Mouse (Mus musculus): ENCODE measurements at regions not wholly inside any gene's neighbourhood (a gene's known extent, or its start where the extent isn't known, plus 50 kb on each side); places are given as distances from the start of the nearest gene placed in this dataset.

DNA sequence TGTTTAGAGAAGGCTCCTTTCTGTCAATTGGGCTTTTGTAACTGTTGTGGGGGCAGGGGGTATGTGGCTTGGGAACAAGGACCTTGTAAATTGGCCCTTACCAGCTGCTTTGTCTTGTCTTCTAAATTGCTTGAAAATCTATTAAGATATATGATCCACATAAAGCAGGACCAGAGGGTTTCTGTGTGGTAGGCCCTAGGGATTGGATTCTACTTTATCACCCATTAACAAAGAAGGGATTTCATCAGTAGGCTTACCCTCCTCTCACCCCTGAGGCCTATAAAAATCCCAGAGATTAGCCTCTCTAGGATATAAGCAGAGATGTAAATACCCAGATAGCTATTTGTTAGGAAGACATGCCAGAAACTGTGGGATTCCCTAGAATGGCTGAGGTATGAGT is 132.3 kb upstream of the Chl1 start:
- Histone ChIP-seq H3K4me1 (replicated peaks; ENCODE audit: control insufficient read depth, insufficient read depth) (no peaks in the 10 kb centered on the region), H3K4me2 (replicated peaks; ENCODE audit: low read depth) (no peak overlapping the region), H3K36me3 (ENCODE audit: control insufficient read depth, insufficient read depth, low read length) (no peaks in the 10 kb centered on the region), H3K9me3 (ENCODE audit: control insufficient read depth, low read length) (no peaks in the 10 kb centered on the region), H3K9ac (ENCODE audit: low read length) (no peak overlapping the region), H3K27ac (replicated peaks) (no peak overlapping the region), H3K4me3 (ENCODE audit: low read depth, low read length) (no peak overlapping the region), H3K27me3 (ENCODE audit: control insufficient read depth, insufficient read depth, low read length) (no peaks in the 10 kb centered on the region)
- DNase-seq (ENCODE audit: low spot score) (no peak), ATAC-seq (ENCODE audit: low FRiP score, low TSS enrichment) (no peak)
- no peak for TF ChIP-seq CTCF (IDR thresholded peaks at IDR 0.05; ENCODE audit: low read depth)
- TF ChIP-seq EP300 (optimal IDR thresholded peaks at IDR 0.05), result no peak

- no peaks in the 10 kb centered on the region for H3K27me3 ChIP-seq (ENCODE audit: control insufficient read depth, insufficient read depth, low read length)
- H3K4me1 ChIP-seq (replicated peaks; ENCODE audit: control insufficient read depth, insufficient read depth), result no peaks in the 10 kb centered on the region
- ATAC-seq (ENCODE audit: low FRiP score, low TSS enrichment) (no peak), DNase-seq (ENCODE audit: low spot score) (no peak)
- no peaks in the 10 kb centered on the region for H3K9me3 ChIP-seq (ENCODE audit: control insufficient read depth, low read length)
- WGBS, result 32% methylated on average over 1 of the region's 1 CpGs
- H3K4me2 ChIP-seq (replicated peaks; ENCODE audit: low read depth), result no peak overlapping the region
- no peak overlapping the region for H3K9ac ChIP-seq (ENCODE audit: low read length)
- H3K36me3 ChIP-seq (ENCODE audit: control insufficient read depth, insufficient read depth, low read length), result no peaks in the 10 kb centered on the region
- no peak overlapping the region for H3K4me3 ChIP-seq (ENCODE audit: low read depth, low read length)
- no peak overlapping the region for H3K27ac ChIP-seq (replicated peaks)
- TF ChIP-seq CTCF (IDR thresholded peaks at IDR 0.05; ENCODE audit: low read depth) (no peak), EP300 (optimal IDR thresholded peaks at IDR 0.05) (no peak)
These were observed 129.4 kb upstream of the Chl1 start for GRCm38 (mm10) chr6:103381030-103381429.

DNA sequence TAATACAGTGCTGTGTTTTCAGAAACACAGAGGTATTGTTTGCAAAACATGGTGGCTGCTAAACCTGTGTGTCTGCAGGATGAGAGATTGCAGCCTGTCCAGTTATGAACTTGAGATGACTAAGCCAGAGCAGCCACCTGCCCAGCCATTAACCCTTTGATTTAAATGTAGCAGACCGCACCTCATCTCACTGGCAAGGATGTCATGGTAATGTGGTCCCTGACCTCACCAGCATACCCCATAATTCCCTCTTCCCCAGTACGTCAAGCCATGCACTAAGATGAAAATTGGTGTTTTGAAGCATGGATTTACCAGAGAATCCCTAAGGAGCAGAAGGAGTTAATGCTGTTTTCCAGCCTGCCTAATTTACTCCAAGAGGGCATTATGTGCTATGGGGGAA is 128.5 kb upstream of the Chl1 start:
- ATAC-seq (ENCODE audit: low FRiP score, low TSS enrichment) (no peak), DNase-seq (ENCODE audit: low spot score) (no peak)
- Histone ChIP-seq H3K27me3 (ENCODE audit: control insufficient read depth, insufficient read depth, low read length) (no peaks in the 10 kb centered on the region), H3K36me3 (ENCODE audit: control insufficient read depth, insufficient read depth, low read length) (no peaks in the 10 kb centered on the region), H3K4me2 (replicated peaks; ENCODE audit: low read depth) (no peak overlapping the region), H3K9ac (ENCODE audit: low read length) (no peak overlapping the region), H3K27ac (replicated peaks) (no peak overlapping the region), H3K9me3 (ENCODE audit: control insufficient read depth, low read length) (no peaks in the 10 kb centered on the region), H3K4me3 (ENCODE audit: low read depth, low read length) (no peak overlapping the region), H3K4me1 (replicated peaks; ENCODE audit: control insufficient read depth, insufficient read depth) (no peaks in the 10 kb centered on the region)
- 72% methylated on average over 2 of the region's 2 CpGs for WGBS
- no peak for TF ChIP-seq CTCF (IDR thresholded peaks at IDR 0.05; ENCODE audit: low read depth)
- no peak for TF ChIP-seq EP300 (optimal IDR thresholded peaks at IDR 0.05)

GRCm38 (mm10) chr6:103386591-103386990 is 123.8 kb upstream of the Chl1 start:
- H3K4me2 ChIP-seq (replicated peaks; ENCODE audit: low read depth), result no peak overlapping the region
- TF ChIP-seq CTCF (IDR thresholded peaks at IDR 0.05; ENCODE audit: low read depth) (no peak), EP300 (optimal IDR thresholded peaks at IDR 0.05) (no peak)
- ATAC-seq (ENCODE audit: low FRiP score, low TSS enrichment) (no peak), DNase-seq (ENCODE audit: low spot score) (no peak)
- 75% methylated on average over 4 of the region's 4 CpGs for WGBS
- no peak overlapping the region for H3K4me3 ChIP-seq (ENCODE audit: low read depth, low read length)
- H3K4me1 ChIP-seq (replicated peaks; ENCODE audit: control insufficient read depth, insufficient read depth), result no peaks in the 10 kb centered on the region
- no peak overlapping the region for H3K27ac ChIP-seq (replicated peaks)
- no peaks in the 10 kb centered on the region for H3K9me3 ChIP-seq (ENCODE audit: control insufficient read depth, low read length)
- H3K36me3 ChIP-seq (ENCODE audit: control insufficient read depth, insufficient read depth, low read length), result no peaks in the 10 kb centered on the region
- no peak overlapping the region for H3K9ac ChIP-seq (ENCODE audit: low read length)
- no peaks in the 10 kb centered on the region for H3K27me3 ChIP-seq (ENCODE audit: control insufficient read depth, insufficient read depth, low read length)

GRCm38 (mm10) chr6:103405961-103406360 is 104.4 kb upstream of the Chl1 start:
- Histone ChIP-seq H3K9me3 (ENCODE audit: control insufficient read depth, low read length) (no peaks in the 10 kb centered on the region), H3K27ac (replicated peaks) (no peak overlapping the region), H3K9ac (ENCODE audit: low read length) (no peak overlapping the region), H3K36me3 (ENCODE audit: control insufficient read depth, insufficient read depth, low read length) (no peaks in the 10 kb centered on the region), H3K4me1 (replicated peaks; ENCODE audit: control insufficient read depth, insufficient read depth) (no peaks in the 10 kb centered on the region), H3K4me2 (replicated peaks; ENCODE audit: low read depth) (no peak overlapping the region), H3K27me3 (ENCODE audit: control insufficient read depth, insufficient read depth, low read length) (no peaks in the 10 kb centered on the region), H3K4me3 (ENCODE audit: low read depth, low read length) (no peak overlapping the region)
- TF ChIP-seq CTCF (IDR thresholded peaks at IDR 0.05; ENCODE audit: low read depth) (no peak), EP300 (optimal IDR thresholded peaks at IDR 0.05) (no peak)
- DNase-seq (ENCODE audit: low spot score) (no peak), ATAC-seq (ENCODE audit: low FRiP score, low TSS enrichment) (no peak)

DNA sequence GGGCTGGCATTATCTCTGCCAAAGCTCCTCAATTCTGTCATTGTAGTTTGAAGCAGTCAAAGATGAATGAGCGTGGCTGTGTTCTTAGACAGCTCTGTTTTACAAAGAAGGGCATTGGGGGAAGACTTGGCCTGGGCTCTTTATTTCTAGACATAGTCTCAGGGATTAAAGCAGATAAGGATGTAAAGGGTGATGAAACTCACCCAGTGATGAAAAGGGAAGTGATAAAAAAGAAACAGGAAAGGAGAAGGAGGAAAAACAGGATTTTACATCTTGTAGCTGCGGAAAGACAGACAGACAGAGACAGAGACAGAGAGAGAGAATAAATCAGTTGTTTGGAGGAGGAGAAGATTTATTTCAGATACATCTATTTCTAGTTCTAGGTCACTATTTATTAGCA is 95.5 kb upstream of the Chl1 start:
- H3K36me3 ChIP-seq (ENCODE audit: control insufficient read depth, insufficient read depth, low read length), result no peaks in the 10 kb centered on the region
- no peak overlapping the region for H3K27ac ChIP-seq (replicated peaks)
- no peak overlapping the region for H3K4me2 ChIP-seq (replicated peaks; ENCODE audit: low read depth)
- H3K27me3 ChIP-seq (ENCODE audit: control insufficient read depth, insufficient read depth, low read length), result no peaks in the 10 kb centered on the region
- H3K9me3 ChIP-seq (ENCODE audit: control insufficient read depth, low read length), result no peaks in the 10 kb centered on the region
- no peak overlapping the region for H3K4me3 ChIP-seq (ENCODE audit: low read depth, low read length)
- 74% methylated on average over 2 of the region's 2 CpGs for WGBS
- DNase-seq (ENCODE audit: low spot score) (no peak), ATAC-seq (ENCODE audit: low FRiP score, low TSS enrichment) (no peak)
- H3K9ac ChIP-seq (ENCODE audit: low read length), result no peak overlapping the region
- H3K4me1 ChIP-seq (replicated peaks; ENCODE audit: control insufficient read depth, insufficient read depth), result no peaks in the 10 kb centered on the region
- TF ChIP-seq EP300 (optimal IDR thresholded peaks at IDR 0.05) (no peak), CTCF (IDR thresholded peaks at IDR 0.05; ENCODE audit: low read depth) (no peak)
